Mouse (Mus musculus) left cerebral cortex, adult 8-10 months (tissue): ENCODE results near the gene Tmem135. TPM values are rescaled to one million over a fixed set of nuclear protein-coding genes. Genes with fewer than 3 reads are reported as not detected.
"Not testable (repeated sequence)": the region's sequence is repeated elsewhere in the genome, so short reads cannot be mapped to it uniquely, and the experiment has no call there.

Experiments
- DNase-seq, 2 experiments: peaks; one replicate each; pipeline ENCODE4 v3.0.0; 2022; ENCODE audit warnings: low spot score in 2 of 2
- total RNA-seq, 4 experiments: library from RNA; stranded (reverse); gene quantifications; 2 replicates each; pipeline ENCODE4 v1.2.4; 2022

The Tmem135 gene
- total RNA-seq, 4 experiments from 2014 or later: 54.1 to 58.9 (median 56.9) TPM

GRCm38 (mm10) chr7:89326761-89327160, 77.3 kb downstream of the Tmem135 start:
- DNase-seq: no peak

- DNase-seq: no peak
These were observed 77.8 kb downstream of the Tmem135 start for GRCm38 (mm10) chr7:89326202-89326601.

- not testable (repeated sequence) for DNase-seq
These were observed 81.3 kb downstream of the Tmem135 start for GRCm38 (mm10) chr7:89322741-89323140.

GRCm38 (mm10) chr7:89319351-89319750, 84.7 kb downstream of the Tmem135 start:
- no peak for DNase-seq

- DNase-seq: not testable (repeated sequence)
These were observed 86.9 kb downstream of the Tmem135 start for GRCm38 (mm10) chr7:89317088-89317487.

- no peak for DNase-seq
These were observed 87.9 kb downstream of the Tmem135 start for GRCm38 (mm10) chr7:89316112-89316511.

- DNase-seq: no peak
These were observed 92.5 kb downstream of the Tmem135 start for GRCm38 (mm10) chr7:89311555-89311954.

- DNase-seq: no peak
These were observed 95.1 kb downstream of the Tmem135 start for GRCm38 (mm10) chr7:89308926-89309325.

- DNase-seq: no peak
These were observed 95.8 kb downstream of the Tmem135 start for GRCm38 (mm10) chr7:89308238-89308637.

- DNase-seq: no peak
These were observed 97.2 kb downstream of the Tmem135 start for GRCm38 (mm10) chr7:89306831-89307230.

GRCm38 (mm10) chr7:89304958-89305357, 99.1 kb downstream of the Tmem135 start:
- no peak for DNase-seq

DNA sequence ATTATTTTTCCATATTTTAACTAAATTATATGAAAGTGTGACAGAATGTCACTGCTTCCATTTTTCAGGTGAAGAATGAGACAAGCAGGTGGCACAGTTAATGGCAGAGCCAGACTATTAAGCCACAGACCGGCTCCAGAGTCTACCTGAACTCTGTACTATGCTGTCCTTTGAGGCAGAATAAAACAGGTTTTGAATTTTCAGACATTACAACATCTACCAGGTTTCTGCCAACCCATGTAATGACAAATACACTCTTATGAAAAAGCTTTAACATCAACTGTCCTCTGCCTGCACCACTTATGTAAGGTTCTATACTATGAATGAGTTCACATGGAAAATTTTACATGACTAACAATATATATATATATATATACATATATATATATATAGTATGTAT, 100.3 kb downstream of the Tmem135 start:
- no peak for DNase-seq

GRCm38 (mm10) chr7:89298911-89299458, 105.0 kb downstream of the Tmem135 start:
- DNase-seq: no peak

DNA sequence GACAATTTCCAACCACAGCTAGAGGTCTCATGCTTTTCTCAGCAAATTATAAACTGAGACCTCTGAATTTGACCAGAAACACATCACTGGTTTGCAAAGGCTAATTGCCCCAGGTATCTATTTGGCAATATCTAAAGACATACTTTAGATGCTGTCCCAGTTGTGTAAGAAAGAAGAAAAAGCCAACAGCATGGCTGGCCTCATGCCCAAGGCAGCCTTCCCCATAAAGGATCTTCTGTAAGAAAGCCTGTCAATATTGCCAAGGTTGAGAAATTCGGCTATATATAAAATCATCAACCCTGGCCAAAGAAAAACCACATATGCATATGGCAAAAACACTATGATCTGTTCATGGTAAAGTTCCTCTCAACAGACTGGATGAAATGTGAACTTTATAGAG, 107.1 kb downstream of the Tmem135 start:
- no peak for DNase-seq

DNA sequence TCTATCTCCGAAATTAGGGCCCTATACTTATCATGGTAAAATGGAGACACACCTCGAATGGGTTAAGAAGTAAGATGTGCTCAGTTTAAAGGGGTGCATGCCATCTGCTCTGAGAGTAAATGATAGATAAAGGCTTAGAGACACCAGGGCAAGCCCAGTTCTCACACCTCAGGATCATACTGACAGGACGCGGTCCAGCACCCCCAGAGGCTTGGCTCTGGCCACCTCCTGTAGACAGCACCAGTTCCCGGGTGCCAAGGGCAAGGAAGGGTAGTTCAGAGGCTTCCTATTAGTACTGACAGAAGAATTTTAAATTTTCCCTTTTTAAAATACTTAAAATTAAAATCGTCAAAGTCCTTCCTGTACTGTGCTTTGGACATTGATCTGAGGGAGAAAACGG, 121.4 kb downstream of the Tmem135 start:
- DNase-seq: no peak

DNA sequence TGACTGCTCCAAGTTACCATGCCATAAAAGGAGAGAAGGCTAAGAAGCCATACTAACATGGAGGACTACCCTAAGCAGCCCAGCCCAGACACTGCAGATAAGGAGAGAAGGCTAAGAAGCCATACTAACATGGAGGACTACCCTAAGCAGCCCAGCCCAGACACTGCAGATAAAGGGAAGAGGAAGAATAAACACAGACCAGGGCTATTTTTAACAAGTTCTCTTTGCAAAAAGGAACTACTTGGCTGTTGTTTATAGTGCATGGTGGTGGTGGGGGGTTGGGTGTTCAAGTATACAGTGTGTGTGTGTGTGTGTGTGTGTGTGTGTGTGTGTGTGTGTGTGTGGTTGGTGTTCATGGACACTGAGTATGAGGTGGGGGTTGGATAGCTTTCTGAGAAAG, 133.6 kb downstream of the Tmem135 start:
- not testable (repeated sequence) for DNase-seq

DNA sequence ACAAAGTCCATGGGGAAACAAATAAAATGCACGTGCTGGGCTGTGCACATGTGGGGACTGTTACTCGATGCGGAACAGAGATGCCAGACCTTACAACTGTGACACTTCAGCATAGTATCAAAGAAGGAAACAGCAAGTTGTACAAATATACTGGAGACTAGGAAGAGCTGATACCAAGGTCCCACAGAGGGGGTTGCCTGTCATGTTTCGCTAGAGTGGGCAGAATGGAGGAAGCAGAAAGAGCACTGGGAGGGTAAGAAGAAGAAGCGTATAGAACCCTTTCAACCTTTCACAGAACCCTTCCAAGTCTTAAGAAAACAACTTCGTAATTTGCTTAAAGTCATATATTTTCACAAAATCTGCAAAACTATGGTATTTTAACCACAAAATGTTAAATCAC, 134.2 kb downstream of the Tmem135 start:
- DNase-seq: no peak

DNA sequence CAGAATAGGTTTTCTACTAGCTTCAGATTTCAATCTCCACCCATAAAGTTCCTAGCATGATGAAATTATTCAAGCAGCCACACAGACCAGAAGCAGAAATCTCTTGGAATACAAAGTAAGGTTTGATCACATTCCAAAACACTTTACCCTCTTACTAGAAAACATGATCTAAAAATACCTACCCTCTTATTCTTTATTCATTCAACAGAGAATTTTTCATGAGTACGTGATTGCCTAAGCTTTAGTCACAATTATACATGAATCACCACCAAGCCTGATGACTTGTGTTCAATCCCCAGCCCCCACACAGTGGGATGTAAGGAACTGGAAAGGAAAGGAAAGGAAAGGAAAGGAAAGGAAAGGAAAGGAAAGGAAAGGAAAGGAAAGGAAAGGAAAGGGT, 136.5 kb downstream of the Tmem135 start:
- DNase-seq: no peak

GRCm38 (mm10) chr7:89266017-89266760, 137.8 kb downstream of the Tmem135 start:
- DNase-seq: no peak

DNA sequence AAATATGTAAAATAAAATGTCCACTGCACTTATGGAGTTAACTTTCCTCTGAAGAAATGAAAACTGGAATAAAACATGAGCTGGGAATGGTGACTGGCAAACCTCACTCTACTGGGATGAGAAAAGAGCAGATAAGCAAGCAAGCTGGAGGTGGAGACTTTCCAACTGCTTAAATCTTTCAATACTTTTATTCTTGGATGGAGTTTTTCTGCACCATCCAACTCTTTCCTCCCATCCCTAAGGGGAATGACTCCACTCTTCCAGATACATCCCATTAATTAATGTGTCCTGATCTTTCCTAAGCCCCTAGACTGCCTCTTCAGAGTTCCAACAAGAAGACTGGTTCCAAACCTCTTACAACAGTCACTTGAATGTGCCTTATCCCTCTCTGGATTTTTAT, 143.1 kb downstream of the Tmem135 start:
- no peak for DNase-seq

DNA sequence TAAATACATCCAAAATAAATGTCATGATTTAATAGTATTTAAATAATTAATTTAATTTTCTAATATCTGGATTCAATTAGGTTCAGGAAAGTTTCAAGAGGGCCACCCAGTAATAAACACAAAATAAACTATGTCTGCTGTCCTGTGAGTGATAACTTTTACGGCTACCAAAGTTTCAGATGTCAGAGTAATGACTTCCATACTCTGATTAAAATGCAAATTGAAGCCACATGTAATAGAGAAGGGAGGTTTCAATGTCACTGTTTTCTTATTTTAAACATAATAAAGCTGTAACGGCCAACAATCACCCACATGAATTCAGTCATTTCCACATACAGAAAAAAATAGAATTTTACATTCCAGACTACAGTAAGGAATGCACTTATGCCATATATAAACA, 145.2 kb downstream of the Tmem135 start:
- DNase-seq: no peak

DNA sequence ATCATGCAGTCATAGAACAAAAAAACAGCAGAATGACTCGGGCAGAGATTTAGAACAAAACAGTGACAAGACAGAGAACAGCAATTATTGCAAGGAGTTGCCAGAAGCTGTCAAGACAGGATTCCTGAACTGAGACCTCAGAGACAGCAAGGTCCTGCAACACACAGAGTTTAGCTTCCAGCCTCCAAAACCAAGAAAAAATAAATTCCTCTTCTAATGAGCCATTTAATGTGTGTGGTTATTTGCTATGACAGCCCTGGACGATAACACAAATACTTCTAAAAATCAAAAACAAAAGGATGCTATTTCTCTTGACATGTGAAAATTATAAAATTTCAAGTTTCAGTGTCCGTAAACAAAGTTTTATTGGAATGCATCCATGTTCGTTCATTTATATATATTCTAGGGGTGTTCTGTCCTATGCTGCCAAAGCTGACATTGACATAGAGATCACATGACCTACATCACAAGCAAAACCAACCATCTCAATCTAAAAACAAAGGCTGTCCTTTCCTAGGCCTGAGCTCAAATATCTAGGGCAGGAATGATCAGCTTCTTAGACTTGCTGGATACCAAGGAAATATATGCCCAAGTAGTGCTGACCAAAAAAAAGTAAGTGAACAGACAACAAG, 146.0 kb downstream of the Tmem135 start:
- no peak for DNase-seq

- DNase-seq: no peak
These were observed 150.2 kb downstream of the Tmem135 start for GRCm38 (mm10) chr7:89253772-89254171.
